Mouse (Mus musculus): ENCODE data around the gene Sv2b.

DNA sequence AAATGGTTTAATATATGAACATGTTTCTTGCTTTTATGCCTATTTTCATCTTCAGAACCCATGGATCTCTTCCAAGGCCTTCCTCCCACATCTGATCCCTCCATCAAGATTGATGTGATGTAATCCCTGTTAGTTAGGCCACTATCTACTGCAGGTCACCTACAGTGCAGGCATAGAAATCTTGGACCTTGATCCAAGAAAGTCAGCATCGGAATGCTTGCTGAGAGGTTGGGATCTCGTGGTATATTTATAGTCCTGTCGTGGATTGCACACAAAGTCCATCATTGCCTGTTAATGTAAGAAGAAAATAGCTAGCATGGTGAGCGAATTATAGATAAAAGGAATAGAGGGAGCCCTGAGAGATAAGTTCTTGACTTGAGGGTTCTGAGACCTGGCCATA is 223.6 kb downstream of the Sv2b start:
- TF ChIP-seq CTCF (IDR thresholded peaks at IDR 0.05; ENCODE audit: insufficient read depth, low read length) (no peak), POLR2A (IDR thresholded peaks at IDR 0.05; ENCODE audit: borderline replicate concordance, extremely low read depth, low read depth, low read length) (no peak)
